Mouse (Mus musculus): ENCODE results near the gene Rnf222. TPM values are rescaled to one million over a fixed set of nuclear protein-coding genes. Genes with fewer than 3 reads are reported as not detected.
A peak's percentile ranks its signal among the peaks of the same experiment; 100 is the strongest.

Gene Rnf222
- polyA plus RNA-seq, 1 experiment, result 1.1 TPM

DNA sequence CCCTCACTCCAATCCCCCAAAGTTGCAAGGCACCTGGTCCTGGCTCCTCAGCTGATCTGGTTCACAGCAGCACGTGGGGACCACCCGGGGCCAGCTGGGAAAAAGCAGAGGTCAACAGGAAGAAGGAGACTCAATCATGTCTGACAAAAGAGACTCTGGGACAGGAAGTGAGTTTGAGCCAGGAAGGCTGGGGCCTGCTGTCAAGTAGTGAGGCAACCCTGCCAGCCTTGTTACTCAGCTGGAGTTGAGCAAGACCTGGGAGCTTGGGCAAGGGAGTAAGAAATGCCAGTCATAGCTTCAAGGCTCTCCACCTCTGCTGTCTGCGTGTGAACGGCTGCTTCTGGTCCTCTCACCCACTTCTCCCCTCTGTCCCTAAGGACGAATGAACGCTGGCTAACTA lies 16.6 kb upstream of the Rnf222 start, which contains the start of gene Ndel1:
TSS of gene Ndel1 (minus strand) at position 111 of the 400 bp plus-strand sequence.
- no peaks in the 10 kb centered on the region for H3K4me1 ChIP-seq (ENCODE audit: control insufficient read depth, insufficient read depth, low read length)
- no peak within 1 kb of the TSS for H3K4me3 ChIP-seq (ENCODE audit: control insufficient read depth, low read depth, low read length)
- no peak within 1 kb of the TSS for H3K27ac ChIP-seq (ENCODE audit: control insufficient read depth, insufficient read depth, low read depth, low read length)
- H3K36me3 ChIP-seq (ENCODE audit: control insufficient read depth, insufficient read depth, low read length), result no peaks in the 10 kb centered on the region
- no peaks in the 10 kb centered on the region for H3K27me3 ChIP-seq (ENCODE audit: control insufficient read depth, insufficient read depth, low read length)
- TF ChIP-seq CTCF (IDR thresholded peaks at IDR 0.05; ENCODE audit: control insufficient read depth, insufficient read depth, insufficient replicate concordance, low read depth, low read length), result no peak
- TF ChIP-seq POLR2A (IDR thresholded peaks at IDR 0.05; ENCODE audit: control insufficient read depth, low read depth, low read length), result no peak

DNA sequence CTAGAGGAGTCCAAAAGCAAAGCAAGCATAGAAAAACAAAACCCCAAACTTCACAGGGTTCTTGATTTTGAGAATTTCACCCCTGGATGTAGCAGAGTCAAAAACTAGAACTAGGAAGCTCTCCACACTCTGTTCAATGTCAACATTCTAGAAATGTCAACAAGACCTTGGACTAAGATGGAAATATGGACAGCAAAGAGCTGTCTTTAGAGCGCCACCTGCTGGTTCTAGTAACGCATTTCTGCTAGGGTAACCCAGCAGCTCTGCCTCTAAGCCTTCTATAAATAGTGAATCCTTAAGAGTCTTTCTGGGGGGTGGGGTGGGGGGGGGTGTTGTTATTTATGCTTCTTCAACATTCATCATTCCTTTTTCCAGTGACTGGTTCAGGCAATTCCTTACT lies 13.5 kb upstream of the Rnf222 start:
- H3K4me3 ChIP-seq (ENCODE audit: control insufficient read depth, low read depth, low read length), result no peak overlapping the region
- no peaks in the 10 kb centered on the region for H3K36me3 ChIP-seq (ENCODE audit: control insufficient read depth, insufficient read depth, low read length)
- no peaks in the 10 kb centered on the region for H3K4me1 ChIP-seq (ENCODE audit: control insufficient read depth, insufficient read depth, low read length)
- no peak overlapping the region for H3K27ac ChIP-seq (ENCODE audit: control insufficient read depth, insufficient read depth, low read depth, low read length)
- TF ChIP-seq POLR2A (IDR thresholded peaks at IDR 0.05; ENCODE audit: control insufficient read depth, low read depth, low read length), result no peak
- TF ChIP-seq CTCF (IDR thresholded peaks at IDR 0.05; ENCODE audit: control insufficient read depth, insufficient read depth, insufficient replicate concordance, low read depth, low read length), result peak; percentile 16; the same call in 1 of the 2 replicates
- no peaks in the 10 kb centered on the region for H3K27me3 ChIP-seq (ENCODE audit: control insufficient read depth, insufficient read depth, low read length)

DNA sequence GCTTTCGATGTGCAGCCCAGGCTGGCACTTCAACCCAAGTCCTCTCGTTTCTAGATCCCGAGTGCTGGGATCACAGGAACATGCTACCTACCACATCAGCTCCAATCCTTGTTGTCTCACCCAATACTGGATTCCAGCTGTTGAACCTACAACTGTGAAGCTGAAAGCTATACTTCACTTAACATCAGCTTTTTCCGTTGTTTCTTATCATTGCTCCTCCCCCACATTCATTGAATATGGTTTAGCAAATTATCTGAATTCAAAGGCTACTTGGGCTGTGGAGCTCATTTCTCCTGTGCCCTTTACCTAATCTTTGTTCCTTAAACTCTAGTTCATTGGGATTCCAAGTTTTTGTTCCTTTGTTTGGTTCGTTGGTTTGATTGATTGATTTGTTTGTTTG lies 9.5 kb upstream of the Rnf222 start:
- Histone ChIP-seq H3K36me3 (ENCODE audit: control insufficient read depth, insufficient read depth, low read length) (no peaks in the 10 kb centered on the region), H3K4me3 (ENCODE audit: control insufficient read depth, low read depth, low read length) (no peak overlapping the region), H3K27me3 (ENCODE audit: control insufficient read depth, insufficient read depth, low read length) (no peaks in the 10 kb centered on the region), H3K27ac (ENCODE audit: control insufficient read depth, insufficient read depth, low read depth, low read length) (no peak overlapping the region), H3K4me1 (ENCODE audit: control insufficient read depth, insufficient read depth, low read length) (peaks cover 5% of the 10 kb centered on the region)
- TF ChIP-seq CTCF (IDR thresholded peaks at IDR 0.05; ENCODE audit: control insufficient read depth, insufficient read depth, insufficient replicate concordance, low read depth, low read length) (no peak), POLR2A (IDR thresholded peaks at IDR 0.05; ENCODE audit: control insufficient read depth, low read depth, low read length) (no peak)

DNA sequence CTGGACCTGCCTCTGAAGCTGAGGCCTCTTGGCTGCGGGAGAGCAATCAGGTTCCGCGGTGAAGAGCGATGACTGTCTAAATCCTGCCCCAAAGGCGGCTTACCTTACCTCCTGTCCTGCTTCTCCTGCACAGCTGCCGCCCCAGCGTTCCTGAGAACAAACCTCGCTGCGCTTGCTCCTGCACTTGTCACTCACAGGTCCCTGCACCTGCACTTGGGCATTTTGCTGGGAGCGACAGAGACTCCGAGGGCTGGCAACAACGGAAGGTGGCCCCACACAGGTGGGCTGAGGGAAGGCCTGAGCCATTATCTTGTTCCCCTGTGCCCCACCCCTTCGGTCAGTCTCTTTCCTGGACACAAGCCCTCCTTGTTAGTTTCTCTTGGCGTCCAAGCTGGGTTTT lies 6.2 kb upstream of the Rnf222 start:
- Histone ChIP-seq H3K4me1 (ENCODE audit: control insufficient read depth, insufficient read depth, low read length) (peaks cover 5% of the 10 kb centered on the region), H3K27ac (ENCODE audit: control insufficient read depth, insufficient read depth, low read depth, low read length) (peak overlapping the region; percentile 27), H3K27me3 (ENCODE audit: control insufficient read depth, insufficient read depth, low read length) (no peaks in the 10 kb centered on the region), H3K36me3 (ENCODE audit: control insufficient read depth, insufficient read depth, low read length) (no peaks in the 10 kb centered on the region), H3K4me3 (ENCODE audit: control insufficient read depth, low read depth, low read length) (peak overlapping the region; percentile 36)
- TF ChIP-seq CTCF (IDR thresholded peaks at IDR 0.05; ENCODE audit: control insufficient read depth, insufficient read depth, insufficient replicate concordance, low read depth, low read length), result no peak
- TF ChIP-seq POLR2A (IDR thresholded peaks at IDR 0.05; ENCODE audit: control insufficient read depth, low read depth, low read length), result 0 out of 2 replicates have a peak, but pooled peaks have one; percentile 13

DNA sequence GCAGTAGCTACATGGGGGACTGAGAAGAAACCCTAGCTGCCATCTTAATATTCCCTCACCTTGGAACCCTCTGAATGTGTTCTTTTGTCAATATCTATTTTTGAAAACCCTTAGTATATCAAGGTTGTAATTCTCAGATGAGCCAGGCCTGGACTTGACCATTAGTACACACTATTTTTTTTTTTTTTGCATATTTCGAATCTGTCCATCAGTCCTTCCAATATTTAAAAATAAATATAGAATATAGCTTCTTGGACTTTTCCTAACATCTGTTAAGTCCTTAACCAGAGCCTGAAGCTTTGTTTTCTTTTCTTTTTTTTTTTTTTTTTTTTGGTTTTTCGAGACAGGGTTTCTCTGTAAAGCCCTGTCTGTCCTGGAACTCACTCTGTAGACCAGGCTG lies 4.5 kb upstream of the Rnf222 start:
- TF ChIP-seq CTCF (IDR thresholded peaks at IDR 0.05; ENCODE audit: control insufficient read depth, insufficient read depth, insufficient replicate concordance, low read depth, low read length) (no peak), POLR2A (IDR thresholded peaks at IDR 0.05; ENCODE audit: control insufficient read depth, low read depth, low read length) (no peak)
- Histone ChIP-seq H3K27ac (ENCODE audit: control insufficient read depth, insufficient read depth, low read depth, low read length) (no peak overlapping the region), H3K27me3 (ENCODE audit: control insufficient read depth, insufficient read depth, low read length) (no peaks in the 10 kb centered on the region), H3K36me3 (ENCODE audit: control insufficient read depth, insufficient read depth, low read length) (no peaks in the 10 kb centered on the region), H3K4me1 (ENCODE audit: control insufficient read depth, insufficient read depth, low read length) (peaks cover 5% of the 10 kb centered on the region), H3K4me3 (ENCODE audit: control insufficient read depth, low read depth, low read length) (no peak overlapping the region)

DNA sequence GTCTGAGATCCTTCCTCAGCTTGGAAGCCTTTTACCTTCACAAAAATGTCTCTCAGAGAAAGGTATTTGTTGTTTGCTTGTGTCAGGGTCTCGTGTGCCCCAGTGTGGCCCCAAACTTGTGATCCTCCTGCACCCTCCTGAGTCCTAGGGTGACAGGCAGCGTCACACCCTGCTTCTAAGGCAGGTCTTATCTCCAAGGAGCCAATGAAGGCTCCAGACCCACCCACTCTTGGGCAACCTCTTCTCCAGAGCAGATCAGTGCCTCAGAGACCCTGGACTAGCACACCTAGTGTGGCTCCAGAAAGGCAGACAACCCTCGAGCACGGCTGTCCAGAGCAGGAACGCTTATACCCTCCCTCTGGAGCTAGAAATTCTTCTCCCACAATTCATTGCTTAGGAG lies 4.0 kb upstream of the Rnf222 start:
- Histone ChIP-seq H3K4me3 (ENCODE audit: control insufficient read depth, low read depth, low read length) (no peak overlapping the region), H3K36me3 (ENCODE audit: control insufficient read depth, insufficient read depth, low read length) (no peaks in the 10 kb centered on the region), H3K4me1 (ENCODE audit: control insufficient read depth, insufficient read depth, low read length) (peaks cover 5% of the 10 kb centered on the region), H3K27me3 (ENCODE audit: control insufficient read depth, insufficient read depth, low read length) (no peaks in the 10 kb centered on the region), H3K27ac (ENCODE audit: control insufficient read depth, insufficient read depth, low read depth, low read length) (no peak overlapping the region)
- TF ChIP-seq CTCF (IDR thresholded peaks at IDR 0.05; ENCODE audit: control insufficient read depth, insufficient read depth, insufficient replicate concordance, low read depth, low read length) (no peak), POLR2A (IDR thresholded peaks at IDR 0.05; ENCODE audit: control insufficient read depth, low read depth, low read length) (no peak)

DNA sequence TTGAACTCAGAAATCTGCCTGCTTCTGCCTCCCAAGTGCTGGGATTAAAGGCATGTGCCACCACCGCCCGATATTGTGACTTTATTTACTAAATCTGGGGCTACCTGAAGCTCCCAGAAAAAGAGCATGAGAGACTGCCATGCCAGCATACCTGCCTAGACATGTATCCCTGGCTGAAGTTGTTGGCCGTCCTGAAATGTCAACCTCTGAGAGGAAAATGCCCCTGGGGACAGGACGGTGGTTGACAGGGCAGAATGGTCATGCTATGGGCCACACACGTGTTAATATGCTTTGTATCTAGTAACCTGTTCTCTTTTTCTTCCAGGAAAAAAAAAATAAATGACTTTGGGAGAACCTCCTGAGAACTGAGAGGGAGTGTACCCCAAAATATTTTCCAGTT lies 2.3 kb upstream of the Rnf222 start:
- H3K4me3 ChIP-seq (ENCODE audit: control insufficient read depth, low read depth, low read length), result no peak overlapping the region
- peaks cover 5% of the 10 kb centered on the region for H3K4me1 ChIP-seq (ENCODE audit: control insufficient read depth, insufficient read depth, low read length)
- TF ChIP-seq POLR2A (IDR thresholded peaks at IDR 0.05; ENCODE audit: control insufficient read depth, low read depth, low read length) (no peak), CTCF (IDR thresholded peaks at IDR 0.05; ENCODE audit: control insufficient read depth, insufficient read depth, insufficient replicate concordance, low read depth, low read length) (no peak)
- H3K27me3 ChIP-seq (ENCODE audit: control insufficient read depth, insufficient read depth, low read length), result no peaks in the 10 kb centered on the region
- no peak overlapping the region for H3K27ac ChIP-seq (ENCODE audit: control insufficient read depth, insufficient read depth, low read depth, low read length)
- no peaks in the 10 kb centered on the region for H3K36me3 ChIP-seq (ENCODE audit: control insufficient read depth, insufficient read depth, low read length)

DNA sequence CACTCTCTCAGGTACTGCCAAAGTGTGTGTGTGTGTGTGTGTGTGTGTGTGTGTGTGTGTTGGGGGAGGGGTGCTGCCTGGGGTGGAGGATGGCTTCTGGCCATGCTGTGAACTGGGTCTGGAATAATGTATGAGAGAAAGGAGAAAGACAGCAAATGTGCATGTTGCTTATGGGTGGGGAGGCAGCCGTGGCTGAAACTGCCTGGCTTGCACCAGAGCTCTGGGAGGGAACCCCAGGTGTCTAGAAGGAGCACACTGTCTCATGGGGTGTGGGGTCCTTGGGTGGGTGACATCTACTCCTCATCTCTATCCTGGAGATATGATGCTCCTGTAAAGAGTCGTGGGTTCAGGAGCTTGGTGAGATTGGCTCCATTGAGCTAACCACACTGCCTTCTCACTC lies 300 bp downstream of the Rnf222 start:
- Histone ChIP-seq H3K4me1 (ENCODE audit: control insufficient read depth, insufficient read depth, low read length) (peaks cover 8% of the 10 kb centered on the region), H3K4me3 (ENCODE audit: control insufficient read depth, low read depth, low read length) (no peak overlapping the region), H3K27ac (ENCODE audit: control insufficient read depth, insufficient read depth, low read depth, low read length) (no peak overlapping the region), H3K27me3 (ENCODE audit: control insufficient read depth, insufficient read depth, low read length) (no peaks in the 10 kb centered on the region), H3K36me3 (ENCODE audit: control insufficient read depth, insufficient read depth, low read length) (no peaks in the 10 kb centered on the region)
- TF ChIP-seq POLR2A (IDR thresholded peaks at IDR 0.05; ENCODE audit: control insufficient read depth, low read depth, low read length) (no peak), CTCF (IDR thresholded peaks at IDR 0.05; ENCODE audit: control insufficient read depth, insufficient read depth, insufficient replicate concordance, low read depth, low read length) (no peak)
